Mouse (Mus musculus): Measurements from ENCODE around the gene Gm20481. TPM values are rescaled to one million over a fixed set of nuclear protein-coding genes. Genes with fewer than 3 reads are reported as not detected.
"Not testable (repeated sequence)": the region's sequence is repeated elsewhere in the genome, so short reads cannot be mapped to it uniquely, and the experiment has no call there.

The Gm20481 gene
- polyA plus RNA-seq, 1 experiment: not detected

- WGBS: under 1% methylated on average over 82 of the region's 83 CpGs
- no peak for DNase-seq (ENCODE audit: low read depth, low spot score)
Measured at GRCm38 (mm10) chr17:35000717-35001451, 31.2 kb downstream of the Gm20481 start, which contains the start of gene Vars. TSS of gene Vars (plus strand) at chr17:35000987.

- no peak for DNase-seq (ENCODE audit: low read depth, low spot score)
Measured at GRCm38 (mm10) chr17:35001452-35002152, 31.9 kb downstream of the Gm20481 start.

GRCm38 (mm10) chr17:35002153-35002865 is 32.6 kb downstream of the Gm20481 start:
- 3% methylated on average over 12 of the region's 12 CpGs for WGBS

More at GRCm38 (mm10) chr17:35001452-35002152, 31.9 kb downstream of the Gm20481 start:
- WGBS: 1% methylated on average over 35 of the region's 35 CpGs

GRCm38 (mm10) chr17:35003022-35003838 is 33.5 kb downstream of the Gm20481 start:
- 39% methylated on average over 9 of the region's 9 CpGs for WGBS
- no peak for DNase-seq (ENCODE audit: low read depth, low spot score)

More at GRCm38 (mm10) chr17:35002153-35002865, 32.6 kb downstream of the Gm20481 start:
- no peak for DNase-seq (ENCODE audit: low read depth, low spot score)

GRCm38 (mm10) chr17:35004075-35004717 is 34.5 kb downstream of the Gm20481 start:
- DNase-seq (ENCODE audit: low read depth, low spot score): no peak
- WGBS: 96% methylated on average over 17 of the region's 17 CpGs

- no peak for DNase-seq (ENCODE audit: low read depth, low spot score)
- WGBS: 88% methylated on average over 10 of the region's 10 CpGs
Measured at GRCm38 (mm10) chr17:35005158-35005557, 35.4 kb downstream of the Gm20481 start.

- WGBS: 93% methylated on average over 4 of the region's 5 CpGs
- DNase-seq (ENCODE audit: low read depth, low spot score): not testable (repeated sequence)
Measured at GRCm38 (mm10) chr17:35005902-35006301, 36.2 kb downstream of the Gm20481 start.

GRCm38 (mm10) chr17:35007387-35007991 is 37.8 kb downstream of the Gm20481 start:
- DNase-seq (ENCODE audit: low read depth, low spot score): no peak
- 87% methylated on average over 7 of the region's 7 CpGs for WGBS

GRCm38 (mm10) chr17:35009586-35009985 is 39.9 kb downstream of the Gm20481 start:
- 88% methylated on average over 7 of the region's 7 CpGs for WGBS
- DNase-seq (ENCODE audit: low read depth, low spot score): no peak

GRCm38 (mm10) chr17:35011440-35011839 is 41.7 kb downstream of the Gm20481 start:
- WGBS: 94% methylated on average over 8 of the region's 8 CpGs

GRCm38 (mm10) chr17:35012430-35012829 is 42.7 kb downstream of the Gm20481 start:
- DNase-seq (ENCODE audit: low read depth, low spot score): no peak
- 88% methylated on average over 13 of the region's 13 CpGs for WGBS

More at GRCm38 (mm10) chr17:35011440-35011839, 41.7 kb downstream of the Gm20481 start:
- no peak for DNase-seq (ENCODE audit: low read depth, low spot score)

- WGBS: 73% methylated on average over 6 of the region's 6 CpGs
- DNase-seq (ENCODE audit: low read depth, low spot score): no peak
Measured at GRCm38 (mm10) chr17:35013221-35013620, 43.5 kb downstream of the Gm20481 start.

- WGBS: 85% methylated on average over 16 of the region's 16 CpGs
- DNase-seq (ENCODE audit: low read depth, low spot score): no peak
Measured at GRCm38 (mm10) chr17:35015296-35015695, 45.6 kb downstream of the Gm20481 start.

- no peak for DNase-seq (ENCODE audit: low read depth, low spot score)
- WGBS: 27% methylated on average over 12 of the region's 12 CpGs
Measured at GRCm38 (mm10) chr17:35016376-35016775, 46.7 kb downstream of the Gm20481 start, which contains the start of gene Vwa7. TSS of gene Vwa7 (plus strand) at chr17:35016579.

GRCm38 (mm10) chr17:35016791-35017705 is 47.3 kb downstream of the Gm20481 start:
- 64% methylated on average over 10 of the region's 10 CpGs for WGBS
- no peak for DNase-seq (ENCODE audit: low read depth, low spot score)

- DNase-seq (ENCODE audit: low read depth, low spot score): no peak
- WGBS: 72% methylated on average over 14 of the region's 14 CpGs
Measured at GRCm38 (mm10) chr17:35017706-35018030, 48.0 kb downstream of the Gm20481 start.

- WGBS: 40% methylated on average over 3 of the region's 3 CpGs
- no peak for DNase-seq (ENCODE audit: low read depth, low spot score)
Measured at GRCm38 (mm10) chr17:35018171-35018570, 48.5 kb downstream of the Gm20481 start.

Measured in large intestine, adult 2 months (tissue).